Mouse (Mus musculus): ENCODE results near the gene Ap4e1. TPM values are rescaled to one million over a fixed set of nuclear protein-coding genes. Genes with fewer than 3 reads are reported as not detected.
"Not testable (repeated sequence)": the region's sequence is repeated elsewhere in the genome, so short reads cannot be mapped to it uniquely, and the experiment has no call there.

The Ap4e1 gene
- polyA plus RNA-seq, 1 experiment from 2014 or later, result 8.7 TPM

DNA sequence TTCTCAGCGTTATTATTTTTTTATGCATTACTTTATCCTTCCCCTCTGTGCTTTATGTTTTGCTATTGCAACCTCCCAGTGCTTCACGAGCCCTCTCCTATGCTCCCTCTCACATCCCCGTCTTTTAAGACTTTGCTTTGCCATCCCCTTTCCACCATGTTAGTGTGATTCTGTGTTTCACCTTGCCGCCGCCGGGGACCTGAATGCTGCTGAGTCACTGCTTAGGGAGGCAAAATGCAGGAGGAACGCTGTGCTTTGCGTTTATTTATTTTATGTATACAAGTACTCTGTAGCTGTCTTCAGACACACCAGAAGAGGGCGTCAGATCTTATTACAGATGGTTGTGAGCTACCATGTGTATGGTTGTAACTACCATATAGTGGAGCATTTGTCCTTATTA, 69.1 kb downstream of the Ap4e1 start:
- Histone ChIP-seq H3K36me3 (ENCODE audit: control insufficient read depth, insufficient read depth, low read length) (peaks cover 7% of the 10 kb centered on the region; the same call in 1 of the 2 replicates), H3K27ac (replicated peaks in 1 of 2; ENCODE audit: control insufficient read depth in 1 of 2, insufficient read depth in 1 of 2, low read depth in 2 of 2, low read length in 2 of 2) (no peak overlapping the region), H3K27me3 (ENCODE audit: control insufficient read depth, insufficient read depth, low read length) (no peaks in the 10 kb centered on the region), H3K9ac (ENCODE audit: low read length) (no peak overlapping the region), H3K4me1 (ENCODE audit: control insufficient read depth in 2 of 2, insufficient read depth in 2 of 2, low read length in 2 of 2) (no peaks in the 10 kb centered on the region), H3K4me3 (ENCODE audit: control insufficient read depth in 1 of 2, insufficient read depth in 1 of 2, low read depth in 1 of 2, low read length in 2 of 2) (no peak overlapping the region), H3K9me3 (ENCODE audit: control insufficient read depth, low read length) (no peaks in the 10 kb centered on the region), H3K4me2 (ENCODE audit: low read length) (no peak overlapping the region)
- ATAC-seq (ENCODE audit: insufficient number of reproducible peaks, insufficient read depth, low FRiP score, low read depth), result no peak
- WGBS, result 65% methylated on average over 9 of the region's 9 CpGs

DNA sequence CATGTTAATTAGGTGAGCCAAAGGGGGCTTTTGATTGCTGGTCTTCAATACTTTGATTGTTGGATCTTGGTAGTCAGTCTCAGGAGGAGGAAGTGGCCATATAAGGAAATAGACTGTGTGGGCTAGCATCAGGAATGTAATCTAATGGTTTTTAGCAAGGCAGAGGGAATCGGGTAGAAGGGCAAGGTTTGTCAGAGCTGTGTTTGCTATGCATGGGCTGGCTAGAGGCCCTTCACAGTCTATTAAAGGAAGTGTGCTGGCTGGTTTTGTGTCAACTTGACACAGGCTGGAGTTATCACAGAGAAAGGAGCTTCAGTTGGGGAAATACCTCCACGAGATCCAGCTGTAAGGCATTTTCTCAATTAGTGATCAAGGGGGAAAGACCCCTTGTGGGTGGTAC, 70.5 kb downstream of the Ap4e1 start:
- WGBS, result 61% methylated on average over 2 of the region's 2 CpGs
- H3K4me3 ChIP-seq (ENCODE audit: control insufficient read depth in 1 of 2, insufficient read depth in 1 of 2, low read depth in 1 of 2, low read length in 2 of 2); H3K4me2 ChIP-seq (ENCODE audit: low read length); H3K36me3 ChIP-seq (ENCODE audit: control insufficient read depth, insufficient read depth, low read length); H3K4me1 ChIP-seq (ENCODE audit: control insufficient read depth in 2 of 2, insufficient read depth in 2 of 2, low read length in 2 of 2); H3K9me3 ChIP-seq (ENCODE audit: control insufficient read depth, low read length); H3K9ac ChIP-seq (ENCODE audit: low read length); ATAC-seq (ENCODE audit: insufficient number of reproducible peaks, insufficient read depth, low FRiP score, low read depth); H3K27ac ChIP-seq (replicated peaks in 1 of 2; ENCODE audit: control insufficient read depth in 1 of 2, insufficient read depth in 1 of 2, low read depth in 2 of 2, low read length in 2 of 2); H3K27me3 ChIP-seq (ENCODE audit: control insufficient read depth, insufficient read depth, low read length): not testable (repeated sequence)

DNA sequence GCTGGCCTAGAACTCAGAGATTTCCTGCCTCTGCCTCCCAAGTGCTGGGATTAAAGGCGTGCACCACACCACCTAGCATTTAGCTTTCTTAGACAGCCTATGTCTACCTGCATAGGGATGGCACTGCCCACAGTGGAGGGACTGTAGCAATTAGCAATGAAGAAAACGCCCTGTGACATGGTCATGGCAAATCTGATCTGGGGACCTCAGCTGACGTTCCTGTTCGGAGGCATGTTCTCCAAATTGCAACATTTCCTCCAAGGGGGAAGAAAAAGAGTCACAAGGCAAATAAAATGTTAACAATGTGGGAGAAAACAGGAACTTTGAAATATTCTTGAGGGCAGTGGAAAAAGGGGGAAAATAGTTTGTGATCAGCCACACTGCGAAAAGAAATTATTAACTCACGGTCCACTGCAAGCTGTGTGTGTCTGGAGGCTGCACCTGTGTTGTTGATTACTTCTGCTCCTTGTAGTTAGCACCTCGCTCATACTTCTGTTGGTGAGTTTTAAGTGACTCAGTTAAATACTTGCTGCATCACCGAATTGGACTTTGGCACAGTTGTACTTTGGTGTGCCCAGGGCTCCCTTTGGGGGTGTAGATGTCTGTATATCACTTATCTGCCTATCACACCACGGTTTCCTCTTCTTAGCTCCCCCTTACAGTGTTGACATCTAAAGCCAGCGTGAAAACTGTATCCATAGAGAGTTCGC, 71.5 kb downstream of the Ap4e1 start:
- H3K9ac ChIP-seq (ENCODE audit: low read length), result no peak overlapping the region
- H3K27me3 ChIP-seq (ENCODE audit: control insufficient read depth, insufficient read depth, low read length), result no peaks in the 10 kb centered on the region
- no peaks in the 10 kb centered on the region for H3K4me1 ChIP-seq (ENCODE audit: control insufficient read depth in 2 of 2, insufficient read depth in 2 of 2, low read length in 2 of 2)
- WGBS, result 91% methylated on average over 11 of the region's 11 CpGs
- ATAC-seq (ENCODE audit: insufficient number of reproducible peaks, insufficient read depth, low FRiP score, low read depth), result no peak
- no peaks in the 10 kb centered on the region for H3K9me3 ChIP-seq (ENCODE audit: control insufficient read depth, low read length)
- peaks cover 7% of the 10 kb centered on the region; the same call in 1 of the 2 replicates for H3K36me3 ChIP-seq (ENCODE audit: control insufficient read depth, insufficient read depth, low read length)
- H3K27ac ChIP-seq (replicated peaks in 1 of 2; ENCODE audit: control insufficient read depth in 1 of 2, insufficient read depth in 1 of 2, low read depth in 2 of 2, low read length in 2 of 2), result no peak overlapping the region
- no peak overlapping the region for H3K4me2 ChIP-seq (ENCODE audit: low read length)
- H3K4me3 ChIP-seq (ENCODE audit: control insufficient read depth in 1 of 2, insufficient read depth in 1 of 2, low read depth in 1 of 2, low read length in 2 of 2), result no peak overlapping the region

DNA sequence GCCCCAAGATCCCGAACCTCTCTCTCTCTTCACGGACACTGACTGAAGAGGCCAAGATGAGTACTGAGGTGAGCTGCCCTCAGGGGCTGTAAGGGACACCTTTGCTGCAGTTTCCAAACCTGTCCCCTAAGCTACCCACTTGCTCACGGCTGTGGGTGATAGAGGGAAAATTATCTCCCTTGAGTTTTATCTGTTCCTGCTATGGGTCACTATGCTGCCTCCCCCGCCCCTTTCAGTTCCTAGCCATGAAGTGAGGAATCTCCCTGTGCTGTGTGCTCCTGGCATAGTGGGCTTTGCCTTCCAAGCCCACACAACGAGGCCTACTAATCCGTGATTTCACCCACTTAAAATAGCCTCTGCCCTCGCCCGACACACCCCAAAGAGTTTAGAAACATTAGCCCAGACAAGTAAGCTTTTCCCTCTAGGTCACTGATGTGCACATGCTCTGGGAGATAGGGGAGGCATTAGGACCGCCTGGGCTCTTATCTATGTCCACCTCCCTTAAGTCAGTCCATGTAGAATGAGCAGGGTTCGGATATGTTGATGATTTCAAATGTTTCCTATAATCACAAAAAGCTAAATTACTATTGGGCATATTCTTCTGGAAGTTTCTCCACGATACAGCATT, 72.2 kb downstream of the Ap4e1 start:
- Histone ChIP-seq H3K9me3 (ENCODE audit: control insufficient read depth, low read length) (no peaks in the 10 kb centered on the region), H3K4me3 (ENCODE audit: control insufficient read depth in 1 of 2, insufficient read depth in 1 of 2, low read depth in 1 of 2, low read length in 2 of 2) (no peak overlapping the region), H3K4me1 (ENCODE audit: control insufficient read depth in 2 of 2, insufficient read depth in 2 of 2, low read length in 2 of 2) (no peaks in the 10 kb centered on the region), H3K36me3 (ENCODE audit: control insufficient read depth, insufficient read depth, low read length) (peaks cover 7% of the 10 kb centered on the region; the same call in 1 of the 2 replicates), H3K27ac (replicated peaks in 1 of 2; ENCODE audit: control insufficient read depth in 1 of 2, insufficient read depth in 1 of 2, low read depth in 2 of 2, low read length in 2 of 2) (no peak overlapping the region), H3K9ac (ENCODE audit: low read length) (no peak overlapping the region), H3K4me2 (ENCODE audit: low read length) (no peak overlapping the region), H3K27me3 (ENCODE audit: control insufficient read depth, insufficient read depth, low read length) (no peaks in the 10 kb centered on the region)
- WGBS, result 72% methylated on average over 11 of the region's 11 CpGs
- ATAC-seq (ENCODE audit: insufficient number of reproducible peaks, insufficient read depth, low FRiP score, low read depth), result no peak

DNA sequence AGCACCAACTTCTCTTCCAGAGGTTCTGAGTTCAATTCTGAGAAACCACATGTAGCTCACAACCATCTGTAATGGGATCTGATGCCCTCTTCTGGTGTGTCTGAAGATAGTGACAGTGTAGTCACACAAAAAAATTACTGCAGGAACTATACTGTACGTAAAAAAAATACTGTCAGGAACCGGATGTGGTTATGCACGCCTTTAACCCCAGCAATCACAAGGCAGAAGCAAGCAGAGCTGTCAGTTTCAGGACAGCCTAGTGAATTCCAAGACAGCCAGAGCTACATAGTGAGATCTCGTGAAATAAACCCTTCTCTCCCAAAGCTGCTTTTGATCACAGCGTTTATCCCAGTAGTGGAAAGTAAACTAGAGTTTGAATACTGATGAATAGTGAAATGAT, 77.7 kb downstream of the Ap4e1 start:
- no peak for ATAC-seq (ENCODE audit: insufficient number of reproducible peaks, insufficient read depth, low FRiP score, low read depth)
- H3K4me3 ChIP-seq (ENCODE audit: control insufficient read depth in 1 of 2, insufficient read depth in 1 of 2, low read depth in 1 of 2, low read length in 2 of 2), result no peak overlapping the region
- H3K4me1 ChIP-seq (ENCODE audit: control insufficient read depth in 2 of 2, insufficient read depth in 2 of 2, low read length in 2 of 2), result no peaks in the 10 kb centered on the region
- no peak overlapping the region for H3K9ac ChIP-seq (ENCODE audit: low read length)
- H3K36me3 ChIP-seq (ENCODE audit: control insufficient read depth, insufficient read depth, low read length), result peaks cover 13% of the 10 kb centered on the region
- no peaks in the 10 kb centered on the region for H3K27me3 ChIP-seq (ENCODE audit: control insufficient read depth, insufficient read depth, low read length)
- WGBS, result 78% methylated on average over 5 of the region's 5 CpGs
- no peak overlapping the region for H3K27ac ChIP-seq (replicated peaks in 1 of 2; ENCODE audit: control insufficient read depth in 1 of 2, insufficient read depth in 1 of 2, low read depth in 2 of 2, low read length in 2 of 2)
- no peaks in the 10 kb centered on the region for H3K9me3 ChIP-seq (ENCODE audit: control insufficient read depth, low read length)
- no peak overlapping the region for H3K4me2 ChIP-seq (ENCODE audit: low read length)

DNA sequence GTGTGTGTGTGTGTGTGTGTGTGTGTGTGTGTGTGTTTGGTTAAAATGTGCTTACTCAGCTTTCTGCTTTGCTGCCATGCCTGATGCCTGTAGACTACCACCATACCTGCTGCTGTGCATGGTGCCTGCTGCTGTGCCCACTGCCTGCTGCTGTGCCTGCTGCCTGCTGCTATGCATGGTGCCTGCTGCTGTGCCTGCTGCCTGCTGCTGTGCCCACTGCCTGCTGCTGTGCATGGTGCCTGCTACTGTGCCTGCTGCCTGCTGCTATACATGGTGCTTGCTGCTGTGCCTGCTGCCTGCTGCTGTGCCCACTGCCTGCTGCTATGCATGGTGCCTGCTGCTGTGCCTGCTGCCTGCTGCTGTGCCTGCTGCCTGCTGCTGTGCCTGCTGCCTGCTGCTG, 81.6 kb downstream of the Ap4e1 start:
- peaks cover 16% of the 10 kb centered on the region for H3K36me3 ChIP-seq (ENCODE audit: control insufficient read depth, insufficient read depth, low read length)
- not testable (repeated sequence) for H3K4me2 ChIP-seq (ENCODE audit: low read length); ATAC-seq (ENCODE audit: insufficient number of reproducible peaks, insufficient read depth, low FRiP score, low read depth); H3K9ac ChIP-seq (ENCODE audit: low read length); H3K27me3 ChIP-seq (ENCODE audit: control insufficient read depth, insufficient read depth, low read length); H3K4me3 ChIP-seq (ENCODE audit: control insufficient read depth in 1 of 2, insufficient read depth in 1 of 2, low read depth in 1 of 2, low read length in 2 of 2); H3K9me3 ChIP-seq (ENCODE audit: control insufficient read depth, low read length); H3K4me1 ChIP-seq (ENCODE audit: control insufficient read depth in 2 of 2, insufficient read depth in 2 of 2, low read length in 2 of 2); H3K27ac ChIP-seq (replicated peaks in 1 of 2; ENCODE audit: control insufficient read depth in 1 of 2, insufficient read depth in 1 of 2, low read depth in 2 of 2, low read length in 2 of 2)

DNA sequence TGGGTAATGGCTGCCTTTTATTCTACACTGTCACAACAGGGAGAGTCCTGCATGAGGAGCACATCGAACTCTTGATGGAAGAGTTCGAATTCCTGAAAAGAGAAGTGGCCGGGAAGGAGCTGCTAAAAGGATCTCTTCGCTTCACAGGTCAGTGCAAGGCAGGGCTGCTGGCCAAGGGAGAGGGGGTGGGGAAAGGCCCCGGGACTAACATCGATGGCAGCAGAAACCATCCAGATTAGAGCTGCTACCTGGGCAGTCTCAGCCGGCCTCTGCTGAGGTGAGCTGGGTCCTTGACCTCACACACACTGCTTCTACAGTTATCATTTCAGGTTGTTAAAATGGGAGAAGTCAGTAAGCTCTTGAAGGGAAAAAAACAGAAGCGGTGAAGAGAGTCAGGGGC, 83.5 kb downstream of the Ap4e1 start:
- Histone ChIP-seq H3K4me1 (ENCODE audit: control insufficient read depth in 2 of 2, insufficient read depth in 2 of 2, low read length in 2 of 2) (no peaks in the 10 kb centered on the region), H3K9me3 (ENCODE audit: control insufficient read depth, low read length) (no peaks in the 10 kb centered on the region), H3K4me3 (ENCODE audit: control insufficient read depth in 1 of 2, insufficient read depth in 1 of 2, low read depth in 1 of 2, low read length in 2 of 2) (no peak overlapping the region), H3K36me3 (ENCODE audit: control insufficient read depth, insufficient read depth, low read length) (peaks cover 15% of the 10 kb centered on the region), H3K4me2 (ENCODE audit: low read length) (no peak overlapping the region), H3K9ac (ENCODE audit: low read length) (no peak overlapping the region), H3K27ac (replicated peaks in 1 of 2; ENCODE audit: control insufficient read depth in 1 of 2, insufficient read depth in 1 of 2, low read depth in 2 of 2, low read length in 2 of 2) (no peak overlapping the region), H3K27me3 (ENCODE audit: control insufficient read depth, insufficient read depth, low read length) (no peaks in the 10 kb centered on the region)
- ATAC-seq (ENCODE audit: insufficient number of reproducible peaks, insufficient read depth, low FRiP score, low read depth), result no peak
- 46% methylated on average over 8 of the region's 8 CpGs for WGBS

DNA sequence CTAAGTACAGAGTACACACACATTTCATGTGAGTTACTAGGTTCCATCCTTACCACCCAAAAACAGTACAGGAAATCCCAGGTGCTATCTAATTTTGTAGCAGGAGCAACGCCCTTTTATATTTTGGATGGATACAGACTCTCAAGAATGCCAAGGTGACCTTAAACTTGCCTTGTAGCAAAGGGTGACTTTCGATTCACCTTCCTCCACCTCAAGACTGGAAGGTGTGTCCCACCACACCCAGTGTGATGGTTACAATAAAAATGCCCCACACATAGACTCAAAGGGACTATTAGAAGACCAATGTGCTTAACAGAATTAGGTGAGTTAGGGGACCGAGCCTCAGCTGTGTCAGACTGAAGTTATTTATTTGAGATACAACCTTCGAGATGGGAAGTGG, 100.5 kb downstream of the Ap4e1 start:
- Histone ChIP-seq H3K4me2 (ENCODE audit: low read length) (no peak overlapping the region), H3K27ac (replicated peaks in 1 of 2; ENCODE audit: control insufficient read depth in 1 of 2, insufficient read depth in 1 of 2, low read depth in 2 of 2, low read length in 2 of 2) (no peak overlapping the region), H3K4me3 (ENCODE audit: control insufficient read depth in 1 of 2, insufficient read depth in 1 of 2, low read depth in 1 of 2, low read length in 2 of 2) (no peak overlapping the region), H3K4me1 (ENCODE audit: control insufficient read depth in 2 of 2, insufficient read depth in 2 of 2, low read length in 2 of 2) (no peaks in the 10 kb centered on the region), H3K9ac (ENCODE audit: low read length) (no peak overlapping the region), H3K27me3 (ENCODE audit: control insufficient read depth, insufficient read depth, low read length) (no peaks in the 10 kb centered on the region), H3K9me3 (ENCODE audit: control insufficient read depth, low read length) (no peaks in the 10 kb centered on the region), H3K36me3 (ENCODE audit: control insufficient read depth, insufficient read depth, low read length) (peaks cover 91% of the 10 kb centered on the region)
- WGBS, result 90% methylated on average over 4 of the region's 4 CpGs
- ATAC-seq (ENCODE audit: insufficient number of reproducible peaks, insufficient read depth, low FRiP score, low read depth), result no peak
